ENCODE assay signal across 17 mouse cellular contexts in the genomic region with DNA sequence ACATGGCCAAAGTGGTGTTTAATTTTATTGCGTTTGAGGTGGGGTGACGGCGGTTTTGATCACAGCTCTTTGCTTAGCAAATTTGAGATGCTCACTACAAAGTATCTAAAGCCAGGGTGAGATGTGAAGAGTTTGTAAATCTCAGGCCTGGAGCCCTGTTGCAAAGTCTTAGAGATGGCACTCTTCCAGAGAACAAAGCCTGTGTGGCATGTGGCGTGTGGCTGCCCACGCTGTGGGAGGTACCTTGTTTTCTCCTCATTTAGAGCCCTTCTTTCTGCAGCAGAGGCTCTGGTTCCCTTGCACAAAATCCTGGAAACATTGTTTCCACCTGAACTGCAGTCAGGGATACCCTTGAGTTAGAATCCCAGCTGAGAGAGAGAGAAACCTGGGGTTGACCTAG.
"Had no signal": no experiment of that assay in that cellular context is flagged by ENCODE, and none has a peak within 500 bp of the region (broad histone marks: within the 10 kb centered on the region; RNA-seq: fewer than 3 reads in every experiment).

No protein-coding gene starts in this region.

- DNase-seq: lung, adult 18-20 months; lung, embryonic 14.5 days; lung, postnatal 10 days; lung, postnatal 4 days; midbrain, embryonic 14.5 days; retina, postnatal 1 day; right cerebral cortex, postnatal 25 days; right cerebral cortex, postnatal 4 days; spleen, adult 18-20 months; thymus, adult 2 months; thymus, postnatal 25 days; thymus, postnatal 4 days had no signal

- H3K36me3 ChIP-seq: midbrain, embryonic 10.5 days; midbrain, embryonic 12.5 days; neural tube, embryonic 13.5 days; neural tube, embryonic 15.5 days had no signal

- H3K4me3 ChIP-seq: midbrain, embryonic 10.5 days; midbrain, embryonic 12.5 days; myocyte; neural tube, embryonic 13.5 days; neural tube, embryonic 15.5 days had no signal

- H3K27ac ChIP-seq: midbrain, embryonic 10.5 days; midbrain, embryonic 12.5 days; neural tube, embryonic 13.5 days; neural tube, embryonic 15.5 days had no signal

- H3K27me3 ChIP-seq: neural tube, embryonic 13.5 days; neural tube, embryonic 15.5 days had no signal

- H3K4me1 ChIP-seq: midbrain, embryonic 10.5 days; midbrain, embryonic 12.5 days; neural tube, embryonic 15.5 days had no signal
